14 mouse cellular contexts compared by ENCODE assay signal in genomic region chr16:92788446-92788845, GRCm38 (mm10). TPM values are rescaled to one million over a fixed set of nuclear protein-coding genes. Genes with fewer than 3 reads are reported as not detected.
A peak's percentile ranks its signal among the peaks of the same experiment; 100 is the strongest.
DNase-seq lines count a peak whose midpoint lies in the region; ATAC-seq and TF ChIP-seq lines count a peak whose summit lies in the region.
"Had no signal": no experiment of that assay in that cellular context is flagged by ENCODE, and none has a peak within 500 bp of the region (broad histone marks: within the 10 kb centered on the region; RNA-seq: fewer than 3 reads in every experiment).

No protein-coding gene starts in this region.

- DNase-seq in hindbrain, postnatal 0 days (ENCODE audit: low spot score): peak; percentile 27
- no peak for DNase-seq in hindbrain, embryonic 11.5 days (ENCODE audit: low spot score)
- DNase-seq in right cerebral cortex, adult 2 months (ENCODE audit: low spot score in 2 of 2): peak; percentile 16
- DNase-seq in right cerebral cortex, postnatal 36 days (ENCODE audit: low spot score in 2 of 2): no peak
- peak; percentile 9 to 59 for DNase-seq in left cerebral cortex, postnatal 25 days (ENCODE audit: low spot score in 2 of 2)
- no peak for DNase-seq in urinary bladder, adult 18-20 months (ENCODE audit: low spot score in 2 of 2)
- DNase-seq: adrenal gland, adult 2 months; cerebellum, postnatal 36 days; forebrain, postnatal 0 days; layer of hippocampus, adult 9-11 months had no signal

- intact Hi-C loops in left cerebral cortex, postnatal 25 days (cut with DNase I): no loop called here

- no peaks in the 10 kb centered on the region for H3K27me3 ChIP-seq in hindbrain, postnatal 0 days (ENCODE audit: insufficient read depth, low read length)
- no peaks in the 10 kb centered on the region for H3K27me3 ChIP-seq in hindbrain, embryonic 11.5 days (ENCODE audit: control insufficient read depth, insufficient read depth, low read length)
- H3K27me3 ChIP-seq in forebrain, embryonic 15.5 days: no peaks in the 10 kb centered on the region
- H3K27me3 ChIP-seq: CH12.LX had no signal

- no peak overlapping the region for H3K4me2 ChIP-seq in hindbrain, postnatal 0 days (ENCODE audit: low read depth, low read length)
- H3K4me2 ChIP-seq in hindbrain, embryonic 11.5 days (replicated peaks; ENCODE audit: low read depth, low read length): no peak overlapping the region
- no peak overlapping the region for H3K4me2 ChIP-seq in forebrain, embryonic 15.5 days (replicated peaks)
- H3K4me2 ChIP-seq: limb, embryonic 13.5 days had no signal

- H3K9ac ChIP-seq in hindbrain, postnatal 0 days (replicated peaks; ENCODE audit: low read length): no peak overlapping the region
- no peak overlapping the region for H3K9ac ChIP-seq in hindbrain, embryonic 11.5 days (ENCODE audit: low read depth, low read length)
- H3K9ac ChIP-seq in forebrain, embryonic 15.5 days (replicated peaks): no peak overlapping the region
- H3K9ac ChIP-seq: forebrain, postnatal 0 days; limb, embryonic 13.5 days had no signal

- WGBS in hindbrain, postnatal 0 days: 40% methylated on average over 11 of the region's 11 CpGs
- 58% methylated on average over 11 of the region's 11 CpGs for WGBS in hindbrain, embryonic 11.5 days
- 63% methylated on average over 11 of the region's 11 CpGs for WGBS in forebrain, embryonic 15.5 days

- no peak for TF ChIP-seq CTCF in hindbrain, postnatal 0 days (IDR thresholded peaks at IDR 0.05; ENCODE audit: low read depth)

- H3K36me3 ChIP-seq in hindbrain, postnatal 0 days (ENCODE audit: insufficient read depth, low read length): no peaks in the 10 kb centered on the region
- no peaks in the 10 kb centered on the region for H3K36me3 ChIP-seq in hindbrain, embryonic 11.5 days (ENCODE audit: control insufficient read depth, insufficient read depth, low read length)
- no peaks in the 10 kb centered on the region for H3K36me3 ChIP-seq in forebrain, embryonic 15.5 days
- H3K36me3 ChIP-seq: limb, embryonic 13.5 days had no signal

- H3K4me1 ChIP-seq in hindbrain, postnatal 0 days (ENCODE audit: insufficient read depth, low read length): no peaks in the 10 kb centered on the region
- H3K4me1 ChIP-seq in hindbrain, embryonic 11.5 days (replicated peaks; ENCODE audit: control insufficient read depth, insufficient read depth, low read length): no peaks in the 10 kb centered on the region
- no peaks in the 10 kb centered on the region for H3K4me1 ChIP-seq in forebrain, embryonic 15.5 days

- H3K4me3 ChIP-seq in hindbrain, postnatal 0 days (ENCODE audit: low read length): no peak overlapping the region
- no peak overlapping the region for H3K4me3 ChIP-seq in hindbrain, embryonic 11.5 days (ENCODE audit: low read depth, low read length)
- H3K4me3 ChIP-seq in forebrain, embryonic 15.5 days: no peak overlapping the region
- H3K4me3 ChIP-seq: limb, embryonic 13.5 days had no signal

- no peak overlapping the region for H3K27ac ChIP-seq in hindbrain, postnatal 0 days
- H3K27ac ChIP-seq in hindbrain, embryonic 11.5 days (ENCODE audit: low read depth, low read length): no peak overlapping the region
- H3K27ac ChIP-seq in forebrain, embryonic 15.5 days (replicated peaks): no peak overlapping the region
- H3K27ac ChIP-seq: kidney, postnatal 0 days; limb, embryonic 13.5 days had no signal

- no peaks in the 10 kb centered on the region for H3K9me3 ChIP-seq in hindbrain, postnatal 0 days (ENCODE audit: low read length)
- H3K9me3 ChIP-seq in hindbrain, embryonic 11.5 days (ENCODE audit: control insufficient read depth, low read length): no peaks in the 10 kb centered on the region
- H3K9me3 ChIP-seq in forebrain, embryonic 15.5 days: no peaks in the 10 kb centered on the region
- H3K9me3 ChIP-seq: limb, embryonic 13.5 days had no signal

- no peak for ATAC-seq in hindbrain, postnatal 0 days
- no peak for ATAC-seq in hindbrain, embryonic 11.5 days (ENCODE audit: low FRiP score)
- no peak for ATAC-seq in forebrain, embryonic 15.5 days (replicated peaks)
- ATAC-seq: forebrain, postnatal 0 days had no signal

RNA-seq across cellular contexts. Expression of gene Runx1, which starts 37.5 kb away (rescaled TPM):
- total RNA-seq in hindbrain, postnatal 0 days (2014; rRNA removed): 2.2 and 3.5 TPM in 2 replicates
- polyA plus RNA-seq in hindbrain, postnatal 0 days (2015; fragmentation: Nextera tagmentation; extraction: Ambion mirVana): 1.1 and 1.3 TPM in 2 replicates
- polyA plus RNA-seq in hindbrain, embryonic 11.5 days (2014; fragmentation: Nextera tagmentation; extraction: Ambion mirVana): 1.2 and 2.6 TPM in 2 replicates
- 1 to 10 TPM; 1.5 to 2.3 TPM for total RNA-seq in left cerebral cortex, postnatal 25 days (2021)
- polyA plus RNA-seq in forebrain, embryonic 15.5 days (2015; fragmentation: Nextera tagmentation; extraction: Ambion mirVana): 0.39 and 0.54 TPM in 2 replicates

Comparison
In these comparisons a context has a peak if more than half of its experiments do, and no peak if none do; other contexts are left out.
1. DNase-seq: peak in hindbrain, postnatal 0 days (single experiment), right cerebral cortex, adult 2 months (2 of 2) and left cerebral cortex, postnatal 25 days (2 of 2); none in hindbrain, embryonic 11.5 days (single experiment), right cerebral cortex, postnatal 36 days (0 of 2) and urinary bladder, adult 18-20 months (0 of 2).